Mouse (Mus musculus): ENCODE measurements at regions not wholly inside any gene's neighbourhood (a gene's known extent, or its start where the extent isn't known, plus 50 kb on each side); places are given as distances from the start of the nearest gene placed in this dataset.

DNA sequence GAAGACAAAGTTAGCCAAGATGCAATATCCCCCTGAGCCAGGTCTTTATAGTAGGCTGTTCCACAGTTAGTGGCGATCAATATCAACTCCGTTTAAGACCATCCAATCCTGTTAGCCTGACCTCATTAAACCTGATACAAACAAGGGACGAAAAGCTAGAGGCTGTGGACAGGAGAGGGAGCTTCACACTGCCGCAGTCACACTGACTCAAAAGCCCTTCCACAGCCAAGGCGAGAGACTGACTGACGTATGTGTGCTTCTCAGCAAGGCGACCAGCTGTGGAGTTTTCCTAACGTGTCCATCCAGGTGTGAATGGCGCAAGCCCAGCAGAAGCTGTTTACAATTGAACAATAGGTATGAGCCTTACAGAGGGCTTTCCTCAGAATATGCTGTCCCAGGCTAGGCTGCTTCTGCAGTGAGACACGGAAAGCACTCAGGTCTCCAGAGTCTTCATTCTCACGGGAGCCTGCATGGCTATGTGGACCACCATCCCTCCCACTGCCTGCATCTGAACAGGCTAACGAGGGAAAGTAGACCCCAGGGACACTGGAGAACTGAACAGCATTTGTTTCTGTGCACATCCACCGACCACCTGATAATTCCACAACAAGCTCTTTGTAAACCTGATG is 224.7 kb upstream of the Pgrmc2 start:
- no peak for DNase-seq (ENCODE audit: low spot score in 2 of 2)

DNA sequence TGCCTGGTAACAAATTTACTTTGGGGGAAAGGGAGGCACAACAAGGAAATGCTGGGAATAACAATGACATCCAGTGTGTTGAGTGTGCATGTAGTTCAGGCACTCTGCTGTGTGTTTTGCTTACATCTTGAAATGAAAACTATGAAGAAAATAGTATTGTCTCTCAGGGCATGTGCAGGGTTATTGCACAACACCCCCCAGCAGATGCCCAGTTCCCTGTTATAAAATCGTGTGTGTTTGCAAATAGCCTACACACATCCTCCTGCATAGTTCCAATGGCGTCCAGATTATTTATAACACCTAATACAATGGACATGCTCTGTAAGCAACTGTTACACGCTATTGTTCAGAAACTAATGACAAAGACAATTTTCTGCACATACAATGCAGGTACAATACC is 220.0 kb upstream of the Pgrmc2 start:
- DNase-seq (ENCODE audit: low spot score in 2 of 2) = no peak

DNA sequence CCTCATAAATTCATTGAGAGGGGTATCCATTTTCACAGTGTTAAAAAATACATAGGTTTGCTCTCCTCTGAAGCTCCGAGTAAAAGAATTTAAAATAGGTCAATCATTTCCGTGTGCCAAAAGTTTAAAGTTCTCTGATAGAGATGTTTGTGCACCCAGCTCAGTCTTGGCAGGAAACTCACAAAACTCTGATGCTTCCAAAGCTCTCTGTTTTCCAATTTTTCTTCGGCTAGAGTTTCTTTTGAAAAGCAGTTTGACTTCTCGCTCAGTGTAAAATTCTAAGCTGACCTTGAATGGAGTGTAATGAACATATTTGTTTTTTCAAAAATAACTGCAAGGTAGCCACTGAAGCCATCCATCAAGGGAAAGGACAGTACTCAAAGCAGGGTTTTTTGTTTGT is 215.9 kb upstream of the Pgrmc2 start:
- no peak for DNase-seq (ENCODE audit: low spot score in 2 of 2)

DNA sequence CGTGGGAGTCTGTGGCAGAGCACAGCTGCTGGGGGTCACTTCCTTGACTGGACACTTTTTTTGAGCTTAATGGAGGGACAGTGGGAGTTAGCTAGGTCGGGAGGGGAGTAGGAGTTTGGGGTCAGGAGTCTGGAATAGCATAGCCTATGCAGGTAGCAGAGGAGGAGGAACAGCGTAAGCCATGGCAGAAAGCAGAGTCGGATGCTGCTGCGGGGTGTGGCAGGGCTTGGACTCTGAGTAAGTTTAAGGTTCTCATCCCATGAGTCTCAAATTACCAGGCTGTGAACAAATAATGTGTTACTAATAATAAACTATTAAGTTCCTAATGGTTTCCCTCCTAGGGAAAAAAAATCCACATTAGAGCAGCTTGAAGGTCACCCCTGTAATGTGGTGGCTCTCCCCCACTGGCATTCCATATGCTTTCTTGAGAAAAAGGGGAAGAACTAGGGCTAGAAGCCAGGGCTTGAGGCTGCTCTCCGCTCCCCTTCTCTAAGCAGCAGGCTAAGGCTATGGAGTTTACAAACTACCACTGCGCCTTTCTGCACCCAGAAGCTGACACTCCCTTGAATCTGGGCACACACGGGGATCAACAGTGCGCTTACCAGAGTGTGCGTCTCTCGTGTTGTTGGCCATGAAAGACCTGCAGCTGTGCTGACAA is 213.4 kb upstream of the Pgrmc2 start:
- DNase-seq (ENCODE audit: low spot score in 2 of 2) = no peak

DNA sequence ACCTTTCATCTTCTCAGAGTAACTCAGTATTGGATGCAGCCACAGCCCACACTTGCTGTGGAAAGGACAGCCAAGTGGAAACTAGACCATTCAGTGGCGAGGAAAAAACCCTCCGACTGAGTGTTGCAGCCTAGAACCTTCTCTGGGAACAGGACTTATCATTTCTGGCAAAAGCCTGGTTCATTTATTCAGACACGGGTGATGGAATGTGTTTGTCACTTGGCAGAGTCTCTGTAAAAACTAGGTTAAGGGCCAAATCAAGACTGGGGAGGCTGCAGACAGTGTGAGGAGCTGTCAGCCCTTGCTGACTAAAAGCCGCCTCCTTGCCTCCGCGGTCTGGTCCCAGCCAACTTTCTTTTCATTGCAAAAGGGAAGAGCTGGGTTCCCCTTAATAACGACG is 212.3 kb upstream of the Pgrmc2 start:
- peak in 1 of 2 experiments; percentile 8 for DNase-seq (ENCODE audit: low spot score in 2 of 2)

DNA sequence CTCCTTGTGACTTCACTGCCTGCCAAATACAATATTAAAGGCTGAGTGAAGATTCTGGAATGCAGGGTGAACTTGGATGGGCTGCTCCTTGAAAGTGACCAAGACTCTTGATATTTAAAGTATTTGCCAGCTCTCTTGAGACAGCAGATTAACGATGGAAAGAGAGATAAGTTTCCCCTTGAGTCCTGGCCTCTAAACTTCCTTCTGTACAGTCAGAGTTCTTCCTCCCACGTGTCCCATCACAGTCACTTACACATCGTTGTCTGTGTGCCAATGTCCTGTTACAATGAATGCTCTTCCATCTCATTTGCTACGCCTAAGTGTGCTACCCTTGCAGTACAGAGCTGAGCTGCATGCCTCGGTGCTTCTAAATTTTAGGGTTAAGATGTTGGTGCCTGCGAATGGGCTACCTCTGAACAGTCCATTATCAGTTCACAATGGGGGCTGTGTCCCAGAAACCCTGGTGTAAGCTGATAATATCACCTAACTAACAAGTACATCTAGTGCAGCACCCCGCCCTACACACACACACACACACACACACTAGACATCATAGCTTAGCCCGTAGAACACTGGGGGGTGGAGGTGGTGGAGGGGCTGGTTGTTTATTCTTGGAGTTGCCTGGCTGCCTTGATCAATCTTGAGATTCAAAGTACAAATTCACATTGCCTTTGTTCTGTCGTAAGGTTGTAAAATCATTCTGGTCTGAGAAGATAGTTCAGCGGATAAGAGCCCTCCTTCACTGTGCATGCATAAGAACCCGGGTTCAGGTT is 207.9 kb upstream of the Pgrmc2 start:
- DNase-seq (ENCODE audit: low spot score in 2 of 2) = no peak

DNA sequence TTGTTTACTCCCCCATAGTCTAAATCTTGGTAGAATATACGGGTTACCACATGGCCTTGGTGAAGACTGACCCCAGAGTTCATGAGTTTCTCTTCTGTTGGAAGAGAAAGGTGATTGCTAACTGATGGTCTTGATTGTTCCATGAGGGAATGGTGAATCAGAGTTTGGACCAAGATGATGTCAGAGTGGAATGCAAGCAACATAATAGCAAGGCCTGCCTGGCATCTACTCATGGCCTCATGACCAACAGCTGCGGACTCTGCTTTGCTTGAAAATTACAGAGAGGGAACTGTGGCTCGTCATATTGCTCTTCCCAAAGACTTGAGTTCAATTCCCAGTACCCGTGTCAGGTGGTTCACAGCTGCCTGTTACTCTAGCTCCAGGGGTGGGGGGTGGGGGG is 205.9 kb upstream of the Pgrmc2 start:
- DNase-seq (ENCODE audit: low spot score in 2 of 2) = no peak

DNA sequence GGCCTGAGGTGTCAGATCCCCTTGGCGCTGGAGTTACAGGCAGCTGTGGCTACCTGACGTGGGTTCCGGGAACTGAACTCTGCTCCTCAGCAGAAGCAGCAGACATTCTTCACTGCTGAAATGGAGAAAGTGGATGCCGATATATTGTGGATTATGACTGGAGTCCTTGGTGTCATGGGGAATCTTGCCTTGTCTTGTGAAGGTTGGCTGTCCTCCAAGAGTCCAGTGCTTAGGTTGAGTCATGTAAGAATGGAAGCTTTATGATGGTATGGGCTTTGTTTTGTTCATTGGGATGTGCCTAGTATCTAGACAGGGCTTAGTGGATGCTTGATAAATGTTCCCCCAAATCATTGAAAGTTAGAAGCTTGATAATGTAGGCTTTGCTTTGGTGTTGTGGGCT is 205.2 kb upstream of the Pgrmc2 start:
- DNase-seq (ENCODE audit: low spot score in 2 of 2) = no peak

DNA sequence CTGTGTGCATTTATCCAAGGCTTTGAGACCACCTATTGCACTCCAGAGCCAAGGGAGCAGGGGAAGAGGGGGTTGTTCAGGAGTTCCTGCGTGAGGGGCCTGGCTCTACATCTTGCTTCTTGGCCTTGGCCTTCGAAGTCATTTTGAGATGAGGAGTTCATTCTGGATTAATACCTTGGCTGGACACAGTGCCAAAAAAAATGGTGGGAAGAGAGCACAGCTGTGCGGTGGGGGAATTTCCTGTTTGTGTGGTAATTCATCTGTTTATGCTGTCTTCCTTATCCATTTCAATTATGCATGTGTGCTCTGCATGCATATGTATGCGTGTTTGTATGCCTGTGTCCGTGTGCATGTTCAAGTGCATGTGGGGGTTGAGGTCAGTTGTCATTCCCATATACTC is 202.5 kb upstream of the Pgrmc2 start:
- no peak for DNase-seq (ENCODE audit: low spot score in 2 of 2)

DNA sequence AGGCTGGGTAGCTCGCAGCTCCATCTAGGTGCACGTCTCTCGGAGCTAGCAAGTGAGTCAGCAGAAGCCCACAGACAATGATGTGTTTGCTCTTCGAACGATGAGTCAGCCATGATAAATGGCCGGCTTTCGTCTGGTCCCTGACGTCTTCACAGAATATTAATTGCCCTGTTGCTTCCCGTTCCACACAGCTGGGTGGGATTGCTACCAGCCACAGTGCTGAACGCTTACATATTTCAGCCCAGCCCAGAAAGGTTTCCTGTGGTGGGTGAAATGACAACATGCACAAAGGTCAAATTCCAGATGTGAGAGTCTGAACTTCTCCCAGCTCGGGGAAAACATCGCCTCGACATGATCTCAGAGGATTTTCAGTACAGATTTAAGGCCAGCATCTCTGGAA is 202.1 kb upstream of the Pgrmc2 start:
- DNase-seq (ENCODE audit: low spot score in 2 of 2) = peak; percentile 9 to 12

DNA sequence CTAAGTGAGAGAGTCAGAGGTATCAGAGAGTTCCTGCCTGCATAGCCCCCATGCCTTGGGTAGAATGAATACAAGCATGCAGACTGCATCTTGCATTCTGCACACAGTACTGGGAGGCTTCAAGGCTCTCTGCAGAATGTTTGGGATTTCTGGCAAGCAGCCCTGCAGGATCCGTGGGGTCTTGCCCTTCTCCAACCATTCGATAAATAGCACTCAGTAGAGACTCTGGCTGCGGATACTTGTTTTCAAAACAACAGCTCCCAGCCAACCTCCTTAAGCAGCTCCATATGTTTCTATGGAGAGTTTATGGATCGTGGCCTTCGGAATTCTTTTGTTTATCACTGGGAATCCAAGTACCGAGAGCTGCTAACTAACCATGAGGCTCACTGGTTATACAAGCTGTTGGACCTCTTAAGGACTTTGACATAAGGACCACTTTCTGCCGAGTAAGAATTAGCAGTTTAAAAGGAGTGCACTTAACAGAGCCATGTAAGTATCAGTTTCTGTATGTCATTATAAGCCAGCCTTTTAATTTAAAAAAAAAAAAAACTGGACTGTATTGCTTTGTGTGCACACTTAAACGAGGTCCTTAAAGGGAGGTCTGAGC is 199.7 kb upstream of the Pgrmc2 start:
- no peak for DNase-seq (ENCODE audit: low spot score in 2 of 2)

DNA sequence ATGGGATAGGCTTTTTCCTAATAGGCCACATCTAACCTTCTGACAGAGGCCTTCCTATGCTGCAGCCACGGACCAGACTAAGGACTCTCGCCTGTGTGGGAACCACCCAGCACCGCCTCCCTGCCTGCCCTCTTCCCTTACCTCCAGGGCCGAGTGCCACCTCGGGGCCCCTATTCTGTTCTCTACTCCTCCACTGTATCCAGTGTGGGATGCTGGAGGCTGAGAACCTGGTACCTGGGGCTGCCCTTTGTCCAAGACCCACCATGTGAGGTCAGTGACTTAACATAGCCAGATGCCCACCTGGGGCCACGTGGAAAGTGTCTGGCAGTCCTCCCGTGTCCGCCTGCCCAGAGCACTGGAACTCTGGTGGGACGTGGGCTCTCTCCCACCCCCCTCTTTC is 193.2 kb upstream of the Pgrmc2 start:
- DNase-seq (ENCODE audit: low spot score in 2 of 2) = no peak

DNA sequence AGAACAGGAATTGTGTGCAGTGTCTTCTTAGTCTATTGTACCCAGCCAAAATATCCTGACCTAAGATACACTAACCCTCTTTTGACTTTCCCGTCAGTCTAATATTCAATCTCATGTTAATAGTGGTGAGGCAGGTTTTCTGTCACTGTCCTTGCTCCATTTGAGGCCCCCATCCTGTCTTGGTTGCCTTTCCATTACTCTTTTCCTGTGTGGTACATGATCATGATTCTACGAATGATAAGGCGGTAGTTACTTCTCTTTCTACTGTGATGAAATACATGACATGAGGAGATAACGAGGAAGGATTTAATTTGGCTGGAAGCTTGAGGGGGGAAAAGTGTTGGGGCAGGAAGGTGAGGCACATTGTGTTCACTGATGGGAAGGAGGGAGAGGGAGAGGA is 185.7 kb upstream of the Pgrmc2 start:
- DNase-seq (ENCODE audit: low spot score in 2 of 2) = no peak

DNA sequence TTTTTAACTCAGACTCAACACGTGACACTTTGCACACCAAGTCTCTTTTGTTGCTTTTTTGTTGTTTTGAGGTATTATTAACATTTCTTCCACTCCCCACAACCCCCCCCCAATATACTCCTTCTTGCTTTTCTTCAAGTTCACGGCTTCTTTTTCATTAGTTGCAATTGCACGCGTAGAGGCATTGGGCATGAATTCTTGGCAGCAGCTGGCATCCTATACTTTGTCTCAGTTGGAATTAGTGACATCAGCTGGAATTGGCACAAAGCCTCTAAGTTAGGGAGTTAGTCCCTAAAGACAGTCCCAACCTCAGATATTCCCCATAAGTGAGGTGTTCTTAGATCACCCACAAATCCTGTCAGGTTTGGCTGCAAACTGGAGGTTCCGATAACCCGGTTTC is 183.4 kb upstream of the Pgrmc2 start:
- DNase-seq (ENCODE audit: low spot score in 2 of 2) = no peak

DNA sequence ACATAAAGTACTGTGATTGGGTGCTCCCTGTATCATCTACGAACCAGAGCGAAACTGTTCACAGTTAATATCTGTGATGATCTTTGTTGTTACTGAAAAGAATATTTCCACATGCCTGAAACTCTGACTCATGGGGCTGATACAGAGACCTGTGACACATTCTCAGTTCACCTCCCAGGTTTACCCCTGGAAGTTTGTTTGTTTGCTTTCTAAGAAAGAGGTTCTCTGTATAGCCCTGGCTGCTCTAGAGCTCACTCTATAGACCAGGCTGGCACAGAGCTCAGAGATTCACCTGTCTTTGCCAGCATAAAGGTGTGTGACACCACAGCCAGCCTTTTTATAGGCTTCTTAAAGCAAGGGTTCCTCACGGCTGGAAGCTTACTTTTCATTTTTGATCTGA is 182.6 kb upstream of the Pgrmc2 start:
- DNase-seq (ENCODE audit: low spot score in 2 of 2) = no peak

DNA sequence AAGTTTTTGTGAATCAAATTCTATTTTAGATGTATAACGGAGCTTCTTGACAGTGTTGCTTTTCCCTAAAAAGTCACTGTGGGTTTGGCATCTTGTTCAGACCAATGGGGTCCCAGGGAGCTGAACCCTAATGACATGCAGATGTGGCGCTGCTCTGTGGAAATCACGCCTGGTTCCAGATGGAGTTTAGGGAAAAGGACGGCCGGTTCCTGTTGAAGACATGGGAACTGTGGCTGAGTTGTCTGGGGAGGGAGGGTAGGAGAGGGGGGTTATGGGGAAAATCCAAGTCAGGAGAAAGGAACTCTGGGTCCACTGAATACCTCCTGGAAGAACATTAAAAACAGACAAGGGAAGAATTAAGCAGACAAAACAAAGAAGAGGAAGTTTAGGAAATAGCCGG is 175.4 kb upstream of the Pgrmc2 start:
- no peak for DNase-seq (ENCODE audit: low spot score in 2 of 2)

DNA sequence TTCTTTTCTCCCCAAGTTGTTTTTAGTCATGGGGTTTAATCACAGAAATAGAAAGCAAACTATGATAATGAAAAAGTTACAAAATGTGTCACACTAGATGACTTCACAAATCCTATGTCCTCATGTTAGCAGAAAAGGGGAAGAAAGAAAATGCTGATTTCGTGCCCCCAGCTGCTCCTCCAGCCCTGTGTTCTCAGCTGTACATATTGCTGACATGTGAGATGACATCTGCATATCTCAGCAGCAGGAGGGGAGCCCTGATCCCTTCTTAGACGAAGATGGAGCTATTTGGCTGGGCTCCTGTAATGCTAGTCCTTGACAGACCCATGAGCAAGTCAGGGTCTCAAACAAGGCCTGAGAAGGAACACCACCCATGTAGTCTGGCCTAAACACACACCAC is 162.1 kb upstream of the Pgrmc2 start:
- no peak for DNase-seq (ENCODE audit: low spot score in 2 of 2)

DNA sequence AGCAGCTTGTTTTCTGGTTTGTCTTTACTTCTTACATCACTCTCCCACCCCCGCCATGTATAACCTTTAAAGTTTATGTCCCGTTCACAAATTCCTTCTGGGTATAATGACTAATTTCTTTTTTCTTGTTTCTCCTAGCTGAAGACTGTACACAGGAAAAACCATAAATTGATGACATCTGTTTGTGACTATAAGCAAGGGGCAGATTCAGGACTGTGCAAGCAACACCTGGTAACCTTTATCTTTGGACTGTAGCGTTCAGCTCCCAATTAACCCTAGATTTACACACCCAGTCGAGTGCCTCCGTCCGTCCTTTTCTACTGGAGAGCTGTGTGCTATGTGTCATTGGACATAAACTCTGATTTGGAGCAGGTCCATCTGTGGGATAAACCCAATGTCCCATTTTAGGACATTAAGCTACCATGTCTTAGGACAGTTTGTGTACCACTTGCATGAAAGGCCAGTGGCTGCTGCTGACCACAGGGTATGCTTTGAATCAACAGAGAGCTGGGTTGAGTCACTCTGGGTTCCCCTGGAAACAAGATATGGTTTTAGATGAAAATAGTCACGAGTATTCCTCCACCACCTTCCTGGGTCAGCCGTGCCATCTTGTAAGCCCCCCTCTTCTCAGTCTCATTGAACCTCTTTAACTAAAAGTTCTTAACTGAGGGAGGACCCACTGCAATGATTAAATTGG is 159.2 kb upstream of the Pgrmc2 start:
- DNase-seq (ENCODE audit: low spot score in 2 of 2) = no peak

DNA sequence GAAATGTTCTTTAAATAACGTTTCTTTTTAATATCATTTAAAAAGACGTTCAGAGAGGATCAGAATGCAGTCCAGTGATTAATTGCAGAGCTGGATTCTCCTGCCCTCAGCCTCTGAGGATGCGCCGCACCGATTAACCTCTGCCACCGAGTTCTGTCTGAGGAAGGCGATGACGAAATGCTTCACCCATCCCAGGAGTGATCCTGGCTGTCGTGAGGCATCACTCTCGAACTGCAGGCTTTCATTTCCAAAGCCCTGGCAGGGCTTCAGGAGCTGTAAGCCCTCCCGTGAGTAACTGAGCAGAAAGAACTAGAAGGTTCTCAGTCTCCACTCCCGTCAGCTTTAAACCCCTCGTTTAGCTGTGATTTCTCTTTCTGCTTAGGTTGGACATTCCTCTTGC is 157.0 kb upstream of the Pgrmc2 start:
- DNase-seq (ENCODE audit: low spot score in 2 of 2) = no peak

DNA sequence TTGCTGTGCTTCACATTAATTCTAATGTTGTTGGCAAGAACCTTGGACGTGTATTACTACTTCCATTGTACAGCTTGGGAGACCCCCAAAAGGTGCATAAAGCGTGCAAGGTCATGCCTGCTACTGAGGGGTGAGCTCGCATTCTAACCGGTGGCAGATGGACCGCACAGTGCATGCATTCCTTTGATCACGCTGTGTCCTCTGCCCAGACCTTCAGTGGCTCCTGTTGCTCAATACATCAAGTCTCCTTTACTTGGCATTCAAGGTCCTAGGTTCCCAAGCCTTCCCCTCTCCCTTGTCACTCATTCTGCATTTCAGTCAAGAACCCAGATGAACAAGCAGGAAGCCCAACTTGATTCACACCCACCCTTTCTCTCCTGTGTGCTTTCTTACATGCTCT is 156.4 kb upstream of the Pgrmc2 start:
- no peak for DNase-seq (ENCODE audit: low spot score in 2 of 2)

DNA sequence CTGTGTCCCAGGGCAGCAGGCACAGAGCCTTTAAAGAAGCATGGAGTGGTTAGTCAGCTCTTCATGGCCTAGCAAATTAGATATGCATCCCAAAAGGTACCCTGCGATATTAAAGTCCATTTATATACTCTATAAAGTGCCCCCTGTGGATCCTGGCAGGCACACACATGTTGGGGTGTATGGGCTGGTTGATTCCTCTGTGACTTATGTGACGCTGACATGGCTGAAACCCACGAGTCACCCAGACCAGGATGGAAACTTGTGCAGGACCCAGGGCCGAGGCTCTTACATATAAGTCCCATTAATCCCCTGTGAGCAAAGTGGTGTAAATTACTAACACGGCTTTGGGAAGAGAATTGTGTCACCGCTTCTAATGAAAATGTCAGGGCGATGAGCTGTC is 155.2 kb upstream of the Pgrmc2 start:
- no peak for DNase-seq (ENCODE audit: low spot score in 2 of 2)

DNA sequence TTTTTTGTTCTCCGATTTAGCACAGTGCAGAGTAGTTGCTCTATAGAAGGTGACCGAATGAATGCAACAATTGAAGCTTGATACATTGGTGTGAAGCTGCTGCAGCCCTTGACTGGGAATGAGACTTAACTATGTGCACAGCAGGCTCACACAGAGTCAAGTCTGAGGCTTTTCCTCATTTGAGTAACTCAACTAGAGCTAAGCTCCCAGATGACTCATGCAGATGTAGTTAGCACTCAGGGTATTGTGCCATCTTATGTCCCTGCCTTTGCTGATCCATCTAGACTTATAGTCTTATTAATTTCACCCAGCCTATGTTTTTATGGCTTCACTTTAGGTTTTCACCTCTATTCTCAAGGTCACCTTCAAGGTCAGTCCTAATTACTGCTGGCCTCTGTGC is 152.8 kb upstream of the Pgrmc2 start:
- no peak for DNase-seq (ENCODE audit: low spot score in 2 of 2)
